Mouse (Mus musculus) stomach, embryonic 15.5 days (tissue): ENCODE measurements around the gene Epc2. TPM values are rescaled to one million over a fixed set of nuclear protein-coding genes. Genes with fewer than 3 reads are reported as not detected.
"Not testable (repeated sequence)": the region's sequence is repeated elsewhere in the genome, so short reads cannot be mapped to it uniquely, and the experiment has no call there.

Experiments used
- ATAC-seq: fragments of 200-750 bp; cut with Nextera tagmentation; 2 replicates; pipeline ENCODE4 v1.8.0; 2017; ENCODE audit warnings: low read depth, moderate number of reproducible peaks, moderate TSS enrichment; ENCODE audit not compliant: insufficient read depth, low FRiP score
- H3K27ac ChIP-seq: fragments of 300-500 bp; sonication (generic); 2 replicates; pipeline ENCODE4 v1.5.1; 2015; ENCODE audit warnings: mild to moderate bottlenecking, inconsistent platforms
- H3K27me3 ChIP-seq: fragments of 300-500 bp; sonication (generic); replicated peaks from 2 replicates; pipeline ENCODE4 v1.6.1; 2015; ENCODE audit warnings: inconsistent platforms
- H3K36me3 ChIP-seq: fragments of 300-500 bp; sonication (generic); 2 replicates; pipeline ENCODE4 v1.6.1; 2015; ENCODE audit warnings: inconsistent platforms
- H3K4me1 ChIP-seq: fragments of 300-500 bp; sonication (generic); 2 replicates; pipeline ENCODE4 v1.6.1; 2015; ENCODE audit warnings: inconsistent platforms
- H3K4me2 ChIP-seq: fragments of 300-500 bp; sonication (generic); 2 replicates; pipeline ENCODE4 v1.6.1; 2015; ENCODE audit warnings: mild to moderate bottlenecking, inconsistent platforms
- H3K4me3 ChIP-seq: fragments of 300-500 bp; sonication (generic); replicated peaks from 2 replicates; pipeline ENCODE4 v1.5.1; 2015; ENCODE audit warnings: inconsistent platforms
- H3K9ac ChIP-seq: fragments of 300-500 bp; sonication (generic); 2 replicates; pipeline ENCODE4 v1.6.1; 2015; ENCODE audit warnings: inconsistent platforms
- H3K9me3 ChIP-seq: fragments of 300-500 bp; sonication (generic); 2 replicates; pipeline ENCODE4 v1.6.1; 2016; ENCODE audit warnings: inconsistent platforms
- WGBS: fragments of 180-500 bp; shearing (Covaris S2); methylation state at CpG from one replicate; pipeline ENCODE4 v1.1.7; 2015; 5-methylcytosine and 5-hydroxymethylcytosine counted together
- polyA plus RNA-seq: library from polyadenylated mRNA; unstranded; fragments of >200 nt; fragmentation: Nextera tagmentation; extraction: Ambion mirVana; gene quantifications from 2 replicates; pipeline ENCODE4 v1.2.1, GENCODE M21; 2015

Epc2 gene
- polyA plus RNA-seq, 1 experiment from 2014 or later = 5.3 TPM

- no peak overlapping the region for H3K4me3 ChIP-seq
- no peaks in the 10 kb centered on the region for H3K4me1 ChIP-seq
- H3K9me3 ChIP-seq = no peaks in the 10 kb centered on the region
- H3K9ac ChIP-seq = no peak overlapping the region
- H3K36me3 ChIP-seq = no peaks in the 10 kb centered on the region
- ATAC-seq = no peak
- H3K27me3 ChIP-seq = no peaks in the 10 kb centered on the region
- no peak overlapping the region for H3K4me2 ChIP-seq
- H3K27ac ChIP-seq = no peak overlapping the region
Measured at GRCm38 (mm10) chr2:49482146-49482545, 30.9 kb downstream of the Epc2 start.

DNA sequence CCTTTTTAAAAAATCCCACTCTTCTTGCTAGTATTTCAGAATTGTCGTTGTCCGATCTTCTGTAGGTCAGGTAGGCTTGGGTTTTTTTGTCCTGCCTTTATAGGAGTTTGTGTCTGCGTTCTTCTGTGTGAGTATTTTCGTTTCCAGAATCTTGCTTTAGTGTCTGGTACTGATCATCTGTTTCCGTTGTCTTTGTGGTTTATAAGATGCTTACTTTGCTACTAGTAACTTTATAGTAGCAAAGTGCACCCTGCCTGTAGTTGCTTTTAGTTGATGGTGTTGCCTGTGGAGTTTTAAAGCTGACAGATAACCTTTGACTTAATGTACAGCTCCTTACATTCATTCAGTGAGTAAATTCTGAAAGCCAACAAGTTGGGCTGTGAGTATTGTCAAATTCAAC is 32.1 kb downstream of the Epc2 start:
- no peak for ATAC-seq
- H3K27ac ChIP-seq = no peak overlapping the region
- no peak overlapping the region for H3K9ac ChIP-seq
- H3K27me3 ChIP-seq = no peaks in the 10 kb centered on the region
- H3K9me3 ChIP-seq = no peaks in the 10 kb centered on the region
- WGBS = 93% methylated on average over 5 of the region's 5 CpGs
- H3K4me3 ChIP-seq = no peak overlapping the region
- H3K4me2 ChIP-seq = no peak overlapping the region
- H3K36me3 ChIP-seq = no peaks in the 10 kb centered on the region
- no peaks in the 10 kb centered on the region for H3K4me1 ChIP-seq

- no peak overlapping the region for H3K9ac ChIP-seq
- H3K4me2 ChIP-seq = no peak overlapping the region
- ATAC-seq = no peak
Measured at GRCm38 (mm10) chr2:49501435-49501834, 50.1 kb downstream of the Epc2 start.

GRCm38 (mm10) chr2:49503596-49503995 is 52.3 kb downstream of the Epc2 start:
- Histone ChIP-seq H3K4me3 (no peak overlapping the region), H3K9ac (no peak overlapping the region), H3K4me1 (no peaks in the 10 kb centered on the region), H3K9me3 (no peaks in the 10 kb centered on the region), H3K36me3 (no peaks in the 10 kb centered on the region), H3K27ac (no peak overlapping the region), H3K27me3 (no peaks in the 10 kb centered on the region), H3K4me2 (no peak overlapping the region)
- WGBS = 37% methylated on average over 3 of the region's 3 CpGs
- no peak for ATAC-seq

More at GRCm38 (mm10) chr2:49501435-49501834, 50.1 kb downstream of the Epc2 start:
- no peak overlapping the region for H3K27ac ChIP-seq
- H3K9me3 ChIP-seq = no peaks in the 10 kb centered on the region
- H3K27me3 ChIP-seq = no peaks in the 10 kb centered on the region
- WGBS = 28% methylated on average over 4 of the region's 4 CpGs
- no peaks in the 10 kb centered on the region for H3K36me3 ChIP-seq
- no peaks in the 10 kb centered on the region for H3K4me1 ChIP-seq
- no peak overlapping the region for H3K4me3 ChIP-seq

DNA sequence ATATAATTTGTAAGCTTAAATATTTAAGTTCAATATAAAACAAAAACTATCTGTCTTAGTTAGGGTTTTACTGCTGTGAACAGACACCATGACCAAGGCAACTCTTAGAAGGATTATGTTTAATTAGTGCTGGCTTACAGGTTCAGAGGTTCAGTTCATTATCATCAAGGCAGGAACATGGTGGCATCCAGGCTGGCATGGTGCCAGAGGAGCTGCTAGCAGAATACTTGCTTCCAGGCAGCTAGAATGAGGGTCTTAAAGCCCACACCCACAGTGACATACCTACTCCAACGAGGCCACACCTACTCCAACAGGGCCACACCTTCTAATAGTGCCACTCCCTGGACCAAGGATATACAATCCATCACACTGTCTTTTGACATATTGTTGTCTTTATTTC is 53.9 kb downstream of the Epc2 start:
- not testable (repeated sequence) for ATAC-seq, H3K4me3 ChIP-seq, H3K4me1 ChIP-seq, H3K9me3 ChIP-seq, H3K4me2 ChIP-seq, H3K27me3 ChIP-seq, H3K36me3 ChIP-seq, H3K27ac ChIP-seq, H3K9ac ChIP-seq
- 86% methylated on average over 1 of the region's 1 CpGs for WGBS

GRCm38 (mm10) chr2:49510832-49511231 is 59.5 kb downstream of the Epc2 start:
- Histone ChIP-seq H3K4me3 (no peak overlapping the region), H3K4me2 (no peak overlapping the region), H3K4me1 (peaks cover 3% of the 10 kb centered on the region; the same call in 1 of the 2 replicates), H3K27me3 (no peaks in the 10 kb centered on the region), H3K9me3 (no peaks in the 10 kb centered on the region), H3K36me3 (no peaks in the 10 kb centered on the region), H3K9ac (no peak overlapping the region), H3K27ac (no peak overlapping the region)
- 45% methylated on average over 1 of the region's 1 CpGs for WGBS
- no peak for ATAC-seq

- Histone ChIP-seq H3K27ac (no peak overlapping the region), H3K4me2 (no peak overlapping the region), H3K4me3 (no peak overlapping the region), H3K9me3 (no peaks in the 10 kb centered on the region), H3K9ac (no peak overlapping the region), H3K4me1 (no peaks in the 10 kb centered on the region), H3K27me3 (no peaks in the 10 kb centered on the region), H3K36me3 (no peaks in the 10 kb centered on the region)
- 61% methylated on average over 2 of the region's 2 CpGs for WGBS
- no peak for ATAC-seq
Measured at GRCm38 (mm10) chr2:49516011-49516410, 64.7 kb downstream of the Epc2 start.

DNA sequence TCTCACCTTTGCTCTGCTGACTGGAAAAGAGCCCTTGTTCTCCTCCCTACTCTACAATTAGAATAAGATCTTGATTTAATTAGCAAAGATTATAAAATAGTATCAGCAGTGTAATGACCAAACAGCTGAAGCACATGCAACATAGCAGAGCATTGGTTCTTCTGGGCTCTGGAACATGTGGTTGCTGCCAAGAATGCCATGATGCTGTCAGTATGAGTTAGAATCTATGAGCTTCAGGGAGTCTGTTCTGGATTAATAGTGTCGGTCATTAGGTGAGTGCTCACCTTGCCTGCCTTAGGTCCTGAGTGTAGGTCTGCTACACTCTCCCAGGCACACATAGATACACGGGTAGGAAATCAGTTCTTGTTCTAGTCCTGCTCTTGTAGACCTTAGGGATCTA is 69.1 kb downstream of the Epc2 start:
- Histone ChIP-seq H3K27ac (no peak overlapping the region), H3K4me2 (no peak overlapping the region)

DNA sequence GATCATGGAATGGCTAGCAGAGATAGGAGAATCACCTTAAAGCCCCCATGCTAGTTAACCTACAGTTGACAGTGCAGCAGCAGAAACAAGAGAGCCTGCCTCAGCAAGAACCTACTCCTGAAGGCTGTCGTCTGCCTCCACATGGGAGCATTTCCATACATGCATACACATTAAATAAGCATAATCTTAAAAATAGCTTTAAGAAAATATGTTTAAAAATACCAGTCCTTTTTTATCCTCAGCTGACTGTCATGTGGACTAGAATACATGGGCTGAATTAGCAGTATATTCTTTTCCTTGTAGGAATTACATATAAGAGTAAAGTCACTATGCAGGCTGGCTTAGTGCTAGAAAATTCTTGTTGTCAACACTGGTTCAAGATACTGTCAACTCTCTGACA is 69.7 kb downstream of the Epc2 start:
- Histone ChIP-seq H3K27ac (no peak overlapping the region), H3K4me3 (no peak overlapping the region), H3K4me2 (no peak overlapping the region), H3K9me3 (no peaks in the 10 kb centered on the region), H3K36me3 (no peaks in the 10 kb centered on the region), H3K27me3 (no peaks in the 10 kb centered on the region), H3K4me1 (no peaks in the 10 kb centered on the region), H3K9ac (no peak overlapping the region)
- no peak for ATAC-seq
- WGBS = 77% methylated on average over 1 of the region's 1 CpGs

More for the DNA sequence above, 69.1 kb downstream of the Epc2 start:
- H3K9me3 ChIP-seq = no peaks in the 10 kb centered on the region
- no peaks in the 10 kb centered on the region for H3K36me3 ChIP-seq
- H3K27me3 ChIP-seq = no peaks in the 10 kb centered on the region
- H3K4me1 ChIP-seq = no peaks in the 10 kb centered on the region
- no peak overlapping the region for H3K9ac ChIP-seq
- no peak for ATAC-seq
- WGBS = 73% methylated on average over 2 of the region's 2 CpGs
- no peak overlapping the region for H3K4me3 ChIP-seq

DNA sequence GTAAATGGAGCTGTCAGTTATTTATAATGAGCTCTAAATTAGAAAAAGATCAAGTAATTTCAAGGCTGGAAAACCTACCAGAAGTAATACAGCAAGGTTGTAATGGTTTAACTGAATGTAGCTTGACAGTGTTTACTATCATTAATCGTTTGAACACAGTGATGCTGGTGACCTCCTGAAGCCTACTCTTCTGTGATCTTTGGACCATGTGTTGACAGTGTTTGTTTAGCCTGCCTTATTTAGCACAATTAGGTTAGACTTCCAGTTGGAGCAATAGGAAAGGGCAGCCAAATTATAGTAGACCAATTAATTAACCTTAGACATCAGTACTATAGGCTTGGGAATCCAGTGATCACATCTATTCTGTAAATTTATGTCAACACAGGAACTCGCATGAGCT is 70.3 kb downstream of the Epc2 start:
- Histone ChIP-seq H3K9ac (no peak overlapping the region), H3K4me2 (no peak overlapping the region), H3K4me1 (no peaks in the 10 kb centered on the region), H3K27ac (no peak overlapping the region), H3K4me3 (no peak overlapping the region), H3K9me3 (no peaks in the 10 kb centered on the region), H3K36me3 (no peaks in the 10 kb centered on the region), H3K27me3 (no peaks in the 10 kb centered on the region)
- no peak for ATAC-seq
- 60% methylated on average over 2 of the region's 2 CpGs for WGBS

- no peaks in the 10 kb centered on the region for H3K27me3 ChIP-seq
- no peaks in the 10 kb centered on the region for H3K9me3 ChIP-seq
- 72% methylated on average over 4 of the region's 4 CpGs for WGBS
- ATAC-seq = no peak
- no peak overlapping the region for H3K4me2 ChIP-seq
- no peak overlapping the region for H3K4me3 ChIP-seq
- H3K36me3 ChIP-seq = no peaks in the 10 kb centered on the region
- H3K27ac ChIP-seq = no peak overlapping the region
- no peak overlapping the region for H3K9ac ChIP-seq
- no peaks in the 10 kb centered on the region for H3K4me1 ChIP-seq
Measured at GRCm38 (mm10) chr2:49522578-49522977, 71.3 kb downstream of the Epc2 start.

GRCm38 (mm10) chr2:49537147-49537546 is 85.9 kb downstream of the Epc2 start:
- Histone ChIP-seq H3K9ac (no peak overlapping the region), H3K9me3 (no peaks in the 10 kb centered on the region), H3K4me3 (no peak overlapping the region), H3K4me1 (no peaks in the 10 kb centered on the region), H3K36me3 (peaks cover 2% of the 10 kb centered on the region; the same call in 1 of the 2 replicates), H3K27ac (no peak overlapping the region), H3K27me3 (no peaks in the 10 kb centered on the region), H3K4me2 (no peak overlapping the region)
- 91% methylated on average over 6 of the region's 6 CpGs for WGBS
- ATAC-seq = no peak

GRCm38 (mm10) chr2:49538056-49538455 is 86.8 kb downstream of the Epc2 start:
- WGBS = 62% methylated on average over 2 of the region's 2 CpGs
- peaks cover 2% of the 10 kb centered on the region; the same call in 1 of the 2 replicates for H3K36me3 ChIP-seq
- H3K27ac ChIP-seq = no peak overlapping the region
- H3K27me3 ChIP-seq = no peaks in the 10 kb centered on the region
- no peak overlapping the region for H3K4me3 ChIP-seq
- H3K4me1 ChIP-seq = no peaks in the 10 kb centered on the region
- H3K4me2 ChIP-seq = no peak overlapping the region
- no peak for ATAC-seq
- H3K9me3 ChIP-seq = no peaks in the 10 kb centered on the region
- no peak overlapping the region for H3K9ac ChIP-seq
